Mouse (Mus musculus): Measurements from ENCODE around the gene Pdzrn3. TPM values are rescaled to one million over a fixed set of nuclear protein-coding genes. Genes with fewer than 3 reads are reported as not detected.

Gene Pdzrn3
- total and polyA plus RNA-seq, 3 experiments = 0.33 TPM; not detected in 2

DNA sequence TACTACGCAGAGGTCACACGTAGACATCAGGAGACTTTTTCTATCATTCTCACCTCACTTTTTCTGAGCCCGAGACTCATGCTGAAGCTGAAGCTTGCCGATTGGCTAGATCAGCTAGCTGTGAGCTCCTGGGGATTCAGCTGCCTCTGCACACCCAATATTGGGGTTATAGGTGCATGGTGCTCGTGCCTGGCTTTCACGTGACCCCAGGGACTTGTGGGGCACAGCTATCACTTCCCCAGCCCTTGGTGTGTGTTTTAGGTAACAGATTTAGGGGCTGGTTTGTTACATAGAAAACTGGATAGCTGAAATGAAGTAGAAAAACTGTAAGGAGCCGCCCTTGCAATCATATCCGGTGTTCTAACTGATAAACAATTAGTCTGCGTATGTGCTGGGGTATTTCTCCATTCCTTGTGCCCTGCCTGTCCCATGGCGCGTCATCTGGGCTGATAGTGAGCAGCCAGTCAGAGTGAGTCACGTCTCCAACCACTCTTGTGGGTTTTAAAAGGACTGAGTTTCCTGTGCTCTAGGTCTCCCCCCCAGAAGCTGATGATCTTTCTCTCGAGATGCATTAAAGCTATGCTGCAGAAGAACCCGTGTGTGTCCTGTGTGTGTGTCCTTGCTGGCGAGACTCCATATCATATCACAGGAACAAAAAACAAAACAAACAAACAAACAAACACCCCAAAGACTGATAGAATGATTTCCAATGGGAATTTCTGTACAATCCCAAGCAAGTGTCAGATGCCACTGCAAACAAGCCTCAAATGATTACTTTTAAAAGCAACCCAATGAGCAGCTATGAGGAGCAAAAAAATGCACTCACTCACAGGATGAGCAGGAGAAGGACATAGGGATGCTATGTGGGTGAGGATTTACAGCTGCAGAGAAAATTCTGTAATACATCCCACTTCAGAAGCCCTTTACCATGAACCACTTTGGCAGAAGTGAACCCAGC is 79.9 kb downstream of the Pdzrn3 start:
- DNase-seq (ENCODE audit: low spot score) (no peak), ATAC-seq (ENCODE audit: extremely low read depth, insufficient number of reproducible peaks, low FRiP score, poor library complexity, severe bottlenecking) (no peak)
- Histone ChIP-seq H3K4me3 (ENCODE audit: low read depth, low read length) (no peak overlapping the region), H3K27me3 (ENCODE audit: insufficient read depth, low read length) (no peaks in the 10 kb centered on the region), H3K36me3 (replicated peaks) (no peaks in the 10 kb centered on the region), H3K4me1 (ENCODE audit: insufficient read depth, low read depth, low read length) (no peaks in the 10 kb centered on the region), H3K9me3 (replicated peaks) (peaks cover 58% of the 10 kb centered on the region)
- TF ChIP-seq POLR2AphosphoS5 (IDR thresholded peaks at IDR 0.05; ENCODE audit: insufficient replicate concordance, low read depth, low read length) (no peak), GATA1 (IDR thresholded peaks at IDR 0.05; ENCODE audit: borderline replicate concordance, low read length) (no peak), TAL1 (conservative IDR thresholded peaks at IDR 0.05; ENCODE audit: low read depth, low read length) (no peak), CTCF (IDR thresholded peaks at IDR 0.05; ENCODE audit: low read depth, low read length) (no peak), GATA2 (IDR thresholded peaks at IDR 0.05; ENCODE audit: borderline replicate concordance, low read depth, low read length) (no peak)

DNA sequence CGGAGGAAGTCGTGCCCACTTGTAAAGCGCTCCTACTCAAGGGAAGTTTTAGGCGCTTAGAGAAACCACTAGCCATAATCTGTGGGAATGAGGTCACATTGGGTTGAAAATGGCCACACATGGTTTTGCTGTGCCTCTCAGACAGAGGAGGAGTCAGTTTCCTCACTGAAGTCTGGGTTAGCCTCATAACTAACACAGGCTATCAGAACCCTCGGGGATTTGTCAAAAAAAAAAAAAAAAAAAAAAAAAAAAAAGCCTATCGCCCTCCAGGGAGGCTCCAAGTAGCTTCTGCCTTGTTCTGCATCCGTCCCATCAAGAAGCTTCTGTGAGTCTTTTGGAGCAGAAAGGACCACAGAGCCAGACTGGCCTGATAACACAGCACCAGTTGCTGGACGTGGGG is 80.7 kb downstream of the Pdzrn3 start:
- DNase-seq (ENCODE audit: low spot score) (no peak), ATAC-seq (ENCODE audit: extremely low read depth, insufficient number of reproducible peaks, low FRiP score, poor library complexity, severe bottlenecking) (no peak)
- no peak overlapping the region for H3K4me3 ChIP-seq (ENCODE audit: low read depth, low read length)
- no peak for TF ChIP-seq TAL1 (conservative IDR thresholded peaks at IDR 0.05; ENCODE audit: low read depth, low read length)
- TF ChIP-seq GATA2 (IDR thresholded peaks at IDR 0.05; ENCODE audit: borderline replicate concordance, low read depth, low read length) = no peak
- no peak for TF ChIP-seq GATA1 (IDR thresholded peaks at IDR 0.05; ENCODE audit: borderline replicate concordance, low read length)
- no peak for TF ChIP-seq CTCF (IDR thresholded peaks at IDR 0.05; ENCODE audit: low read depth, low read length)
- no peak for TF ChIP-seq POLR2AphosphoS5 (IDR thresholded peaks at IDR 0.05; ENCODE audit: insufficient replicate concordance, low read depth, low read length)
- no peaks in the 10 kb centered on the region for H3K4me1 ChIP-seq (ENCODE audit: insufficient read depth, low read depth, low read length)
- H3K27me3 ChIP-seq (ENCODE audit: insufficient read depth, low read length) = no peaks in the 10 kb centered on the region
- H3K9me3 ChIP-seq (replicated peaks) = peaks cover 55% of the 10 kb centered on the region
- H3K36me3 ChIP-seq (replicated peaks) = no peaks in the 10 kb centered on the region

DNA sequence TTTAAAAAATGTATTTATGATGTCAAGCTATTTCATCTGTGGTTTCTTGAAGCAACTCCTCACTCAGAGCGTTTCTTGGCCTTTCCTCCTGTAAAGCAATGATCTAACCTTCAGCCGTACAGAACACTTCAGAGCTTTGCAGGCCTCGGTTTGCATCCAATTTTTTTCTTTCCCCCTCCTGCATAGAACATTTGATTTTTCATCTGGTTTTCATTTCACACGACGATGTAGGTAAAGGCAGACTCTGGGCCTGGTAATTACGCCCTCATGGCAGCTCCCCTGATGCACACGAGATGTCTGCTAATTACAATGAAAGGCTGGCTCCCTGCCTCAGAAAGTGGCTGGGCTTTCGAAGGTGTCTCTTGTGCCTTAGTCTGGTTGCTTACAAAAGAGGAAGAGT is 81.4 kb downstream of the Pdzrn3 start:
- ATAC-seq (ENCODE audit: extremely low read depth, insufficient number of reproducible peaks, low FRiP score, poor library complexity, severe bottlenecking) (no peak), DNase-seq (ENCODE audit: low spot score) (no peak)
- no peaks in the 10 kb centered on the region for H3K4me1 ChIP-seq (ENCODE audit: insufficient read depth, low read depth, low read length)
- TF ChIP-seq POLR2AphosphoS5 (IDR thresholded peaks at IDR 0.05; ENCODE audit: insufficient replicate concordance, low read depth, low read length) = no peak
- no peak for TF ChIP-seq GATA1 (IDR thresholded peaks at IDR 0.05; ENCODE audit: borderline replicate concordance, low read length)
- no peak for TF ChIP-seq CTCF (IDR thresholded peaks at IDR 0.05; ENCODE audit: low read depth, low read length)
- no peak for TF ChIP-seq TAL1 (conservative IDR thresholded peaks at IDR 0.05; ENCODE audit: low read depth, low read length)
- no peak for TF ChIP-seq GATA2 (IDR thresholded peaks at IDR 0.05; ENCODE audit: borderline replicate concordance, low read depth, low read length)
- H3K27me3 ChIP-seq (ENCODE audit: insufficient read depth, low read length) = no peaks in the 10 kb centered on the region
- H3K4me3 ChIP-seq (ENCODE audit: low read depth, low read length) = no peak overlapping the region
- peaks cover 60% of the 10 kb centered on the region for H3K9me3 ChIP-seq (replicated peaks)
- H3K36me3 ChIP-seq (replicated peaks) = no peaks in the 10 kb centered on the region

GRCm38 (mm10) chr6:101293036-101293572 is 84.6 kb downstream of the Pdzrn3 start:
- peaks cover 67% of the 10 kb centered on the region for H3K9me3 ChIP-seq (replicated peaks)
- ATAC-seq (ENCODE audit: extremely low read depth, insufficient number of reproducible peaks, low FRiP score, poor library complexity, severe bottlenecking) = no peak
- H3K4me3 ChIP-seq (ENCODE audit: low read depth, low read length) = no peak overlapping the region
- TF ChIP-seq TAL1 (conservative IDR thresholded peaks at IDR 0.05; ENCODE audit: low read depth, low read length) (no peak), CTCF (IDR thresholded peaks at IDR 0.05; ENCODE audit: low read depth, low read length) (no peak), GATA2 (IDR thresholded peaks at IDR 0.05; ENCODE audit: borderline replicate concordance, low read depth, low read length) (no peak), GATA1 (IDR thresholded peaks at IDR 0.05; ENCODE audit: borderline replicate concordance, low read length) (no peak), POLR2AphosphoS5 (IDR thresholded peaks at IDR 0.05; ENCODE audit: insufficient replicate concordance, low read depth, low read length) (no peak)
- DNase-seq (ENCODE audit: low spot score) = no peak
- no peaks in the 10 kb centered on the region for H3K27me3 ChIP-seq (ENCODE audit: insufficient read depth, low read length)
- H3K4me1 ChIP-seq (ENCODE audit: insufficient read depth, low read depth, low read length) = no peaks in the 10 kb centered on the region
- no peaks in the 10 kb centered on the region for H3K36me3 ChIP-seq (replicated peaks)

- Histone ChIP-seq H3K36me3 (replicated peaks) (no peaks in the 10 kb centered on the region), H3K27me3 (ENCODE audit: insufficient read depth, low read length) (no peaks in the 10 kb centered on the region), H3K4me3 (ENCODE audit: low read depth, low read length) (no peak overlapping the region), H3K9me3 (replicated peaks) (peaks cover 65% of the 10 kb centered on the region), H3K4me1 (ENCODE audit: insufficient read depth, low read depth, low read length) (no peaks in the 10 kb centered on the region)
- TF ChIP-seq GATA1 (IDR thresholded peaks at IDR 0.05; ENCODE audit: borderline replicate concordance, low read length) (no peak), POLR2AphosphoS5 (IDR thresholded peaks at IDR 0.05; ENCODE audit: insufficient replicate concordance, low read depth, low read length) (no peak), CTCF (IDR thresholded peaks at IDR 0.05; ENCODE audit: low read depth, low read length) (no peak), GATA2 (IDR thresholded peaks at IDR 0.05; ENCODE audit: borderline replicate concordance, low read depth, low read length) (no peak), TAL1 (conservative IDR thresholded peaks at IDR 0.05; ENCODE audit: low read depth, low read length) (no peak)
- DNase-seq (ENCODE audit: low spot score) (no peak), ATAC-seq (ENCODE audit: extremely low read depth, insufficient number of reproducible peaks, low FRiP score, poor library complexity, severe bottlenecking) (no peak)
Measured at GRCm38 (mm10) chr6:101291944-101292343, 85.8 kb downstream of the Pdzrn3 start.

DNA sequence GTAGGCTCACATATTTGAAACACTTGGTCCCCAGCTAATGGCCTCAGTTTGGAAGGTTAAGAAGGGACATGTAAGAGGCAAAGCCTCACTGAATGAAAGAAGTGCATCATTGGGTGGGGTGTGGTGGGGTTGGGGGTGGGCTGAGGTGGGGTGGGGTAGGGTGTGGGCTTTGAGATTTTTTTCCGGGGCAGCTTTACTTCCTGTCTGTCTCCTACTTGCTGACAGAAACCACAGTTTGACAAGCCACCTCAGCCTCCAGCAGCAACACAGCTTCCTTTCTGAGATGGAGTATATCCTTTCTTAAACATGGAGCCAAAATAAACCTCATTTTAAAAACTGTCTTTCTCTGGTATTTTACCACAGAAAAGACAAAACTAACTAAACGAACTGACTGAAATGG is 87.5 kb downstream of the Pdzrn3 start:
- H3K9me3 ChIP-seq (replicated peaks) = peaks cover 67% of the 10 kb centered on the region

More for the DNA sequence above, 87.5 kb downstream of the Pdzrn3 start:
- no peaks in the 10 kb centered on the region for H3K36me3 ChIP-seq (replicated peaks)
- TF ChIP-seq POLR2AphosphoS5 (IDR thresholded peaks at IDR 0.05; ENCODE audit: insufficient replicate concordance, low read depth, low read length) (no peak), GATA2 (IDR thresholded peaks at IDR 0.05; ENCODE audit: borderline replicate concordance, low read depth, low read length) (no peak), GATA1 (IDR thresholded peaks at IDR 0.05; ENCODE audit: borderline replicate concordance, low read length) (no peak), CTCF (IDR thresholded peaks at IDR 0.05; ENCODE audit: low read depth, low read length) (no peak), TAL1 (conservative IDR thresholded peaks at IDR 0.05; ENCODE audit: low read depth, low read length) (no peak)
- no peak for ATAC-seq (ENCODE audit: extremely low read depth, insufficient number of reproducible peaks, low FRiP score, poor library complexity, severe bottlenecking)
- no peaks in the 10 kb centered on the region for H3K27me3 ChIP-seq (ENCODE audit: insufficient read depth, low read length)
- H3K4me3 ChIP-seq (ENCODE audit: low read depth, low read length) = no peak overlapping the region
- no peak for DNase-seq (ENCODE audit: low spot score)
- H3K4me1 ChIP-seq (ENCODE audit: insufficient read depth, low read depth, low read length) = no peaks in the 10 kb centered on the region
